Mouse (Mus musculus): Measurements from ENCODE around the gene Edem2.

Gene Edem2

DNA sequence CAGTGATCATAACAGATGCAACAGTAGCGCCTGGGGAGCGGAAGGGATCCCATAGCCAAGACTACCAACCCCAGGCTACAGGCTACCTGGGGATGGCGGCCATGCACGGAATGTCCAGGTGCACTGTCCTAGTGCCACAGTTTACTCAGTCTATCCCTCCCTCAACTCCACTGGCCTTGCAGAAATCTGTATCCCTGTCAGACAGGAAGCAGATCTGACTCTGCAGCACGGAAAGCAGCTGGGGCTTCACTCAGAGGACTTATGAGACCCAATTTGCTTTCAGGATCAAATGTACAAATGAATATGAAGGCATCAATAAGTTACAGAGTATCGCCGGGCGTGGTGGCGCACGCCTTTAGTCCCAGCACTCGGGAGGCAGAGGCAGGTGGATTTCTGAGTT, 41.5 kb downstream of the Edem2 start:
- DNase-seq (ENCODE audit: low spot score) = no peak

DNA sequence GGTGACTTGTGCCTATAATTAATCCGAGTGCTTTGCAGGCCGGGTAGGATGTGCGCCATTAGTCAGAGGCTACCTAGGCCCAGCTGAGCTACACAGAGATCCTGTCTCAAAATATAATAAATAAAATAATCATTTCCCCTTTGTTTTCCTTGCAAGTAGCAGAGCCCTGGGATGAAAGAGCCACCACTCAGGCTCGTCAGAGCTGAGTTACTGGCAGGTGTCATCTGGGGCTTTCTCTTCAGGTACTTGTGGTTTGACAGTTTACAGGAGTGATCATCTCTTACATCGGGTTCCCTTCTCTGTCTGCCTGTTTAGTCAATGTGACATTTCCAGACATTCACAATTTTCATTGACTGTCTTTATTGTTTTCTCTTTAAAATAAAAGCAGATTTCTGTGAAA, 42.7 kb downstream of the Edem2 start:
- no peak for DNase-seq (ENCODE audit: low spot score)

DNA sequence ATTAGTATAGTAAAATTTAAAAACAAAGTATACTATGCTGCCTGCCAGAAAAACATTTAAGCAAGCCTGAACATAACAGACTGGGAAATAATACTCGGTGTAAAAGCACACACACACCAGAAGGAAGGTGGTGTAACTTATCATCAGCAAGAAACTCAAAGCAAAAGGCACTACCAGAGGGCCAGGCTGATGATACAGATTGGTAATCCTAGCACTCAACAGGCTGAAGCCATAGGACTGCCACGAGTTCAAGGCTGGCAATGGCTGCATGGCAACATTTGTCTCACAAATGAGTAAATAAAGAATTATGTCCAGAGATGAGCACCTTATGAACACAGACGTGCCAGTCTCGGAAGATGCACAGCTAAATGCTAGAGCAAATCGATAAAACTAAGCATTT, 45.5 kb downstream of the Edem2 start:
- no peak for DNase-seq (ENCODE audit: low spot score)

DNA sequence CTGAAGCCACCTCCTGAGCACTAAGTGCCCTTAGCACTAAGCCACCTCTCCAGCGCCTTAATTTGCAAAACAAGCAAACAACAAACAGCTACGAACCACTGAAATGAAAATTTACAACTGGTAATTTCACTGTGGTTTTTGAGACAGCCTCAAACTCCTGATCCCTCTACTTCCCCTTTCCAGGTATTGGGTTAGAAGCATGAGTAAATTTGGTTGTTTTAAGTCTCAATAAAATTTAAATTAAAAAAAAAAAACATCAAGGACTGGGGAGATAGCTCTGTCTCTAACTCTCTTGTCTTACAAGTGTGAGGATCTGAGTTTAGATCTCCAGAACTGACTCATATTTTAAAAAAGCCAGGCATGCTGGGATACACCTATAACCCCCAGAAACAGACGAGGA, 46.1 kb downstream of the Edem2 start:
- DNase-seq (ENCODE audit: low spot score) = no peak

DNA sequence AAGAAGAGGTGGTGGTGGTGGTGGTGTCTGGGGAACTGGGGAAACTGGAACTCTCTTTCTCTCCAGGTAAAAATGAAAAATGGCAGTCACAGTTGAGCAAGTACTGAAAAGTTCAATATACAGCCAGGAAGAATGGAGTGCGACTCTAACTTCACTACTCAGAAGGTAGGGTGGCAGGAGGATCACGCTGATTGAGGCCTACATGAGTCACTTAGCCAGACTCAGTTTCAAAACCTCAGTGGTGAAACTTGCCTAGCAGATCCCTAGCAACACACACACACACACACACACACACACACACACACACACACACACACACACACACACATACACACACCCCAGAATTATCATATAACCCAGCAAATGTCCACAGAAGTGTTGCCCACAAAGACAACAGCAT, 47.4 kb downstream of the Edem2 start:
- DNase-seq (ENCODE audit: low spot score) = no peak

DNA sequence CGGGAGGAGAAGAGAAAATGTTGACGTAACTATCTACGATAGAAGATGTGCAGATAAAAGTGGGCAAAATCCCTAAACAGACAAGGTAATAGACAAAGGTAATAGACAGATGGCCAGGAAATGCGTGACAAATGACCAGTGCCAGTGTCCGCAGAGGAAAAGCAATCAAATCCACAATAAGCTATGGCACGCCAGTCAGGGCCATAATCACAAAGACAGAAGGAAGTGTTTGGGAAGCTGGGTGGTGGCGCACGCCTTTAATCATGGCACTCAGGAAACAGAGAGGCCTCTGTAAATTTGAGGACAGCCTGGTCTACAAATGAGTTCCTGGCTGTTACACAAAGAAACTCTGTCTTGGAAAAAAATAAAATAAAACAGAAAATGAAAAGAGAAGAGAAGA, 48.1 kb downstream of the Edem2 start:
- no peak for DNase-seq (ENCODE audit: low spot score)

DNA sequence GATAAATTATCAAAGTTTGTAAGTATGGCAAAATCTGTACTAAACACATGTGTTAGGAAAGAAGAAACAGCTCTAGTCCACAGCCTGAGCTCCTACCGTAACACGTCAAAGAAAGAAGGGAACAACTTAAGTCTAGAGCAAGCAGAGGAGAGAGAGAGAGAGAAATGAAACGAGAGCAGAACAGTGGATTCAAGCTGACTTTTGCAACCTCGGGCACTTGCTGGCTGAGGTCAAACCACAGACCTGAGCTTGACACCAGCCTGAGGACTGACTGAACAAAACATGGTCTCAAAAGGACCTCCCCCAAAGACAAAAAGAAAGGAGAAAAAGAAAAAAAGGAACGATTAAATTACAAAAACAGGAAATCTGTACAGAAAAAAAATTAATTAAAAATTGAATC, 48.7 kb downstream of the Edem2 start:
- DNase-seq (ENCODE audit: low spot score) = no peak

DNA sequence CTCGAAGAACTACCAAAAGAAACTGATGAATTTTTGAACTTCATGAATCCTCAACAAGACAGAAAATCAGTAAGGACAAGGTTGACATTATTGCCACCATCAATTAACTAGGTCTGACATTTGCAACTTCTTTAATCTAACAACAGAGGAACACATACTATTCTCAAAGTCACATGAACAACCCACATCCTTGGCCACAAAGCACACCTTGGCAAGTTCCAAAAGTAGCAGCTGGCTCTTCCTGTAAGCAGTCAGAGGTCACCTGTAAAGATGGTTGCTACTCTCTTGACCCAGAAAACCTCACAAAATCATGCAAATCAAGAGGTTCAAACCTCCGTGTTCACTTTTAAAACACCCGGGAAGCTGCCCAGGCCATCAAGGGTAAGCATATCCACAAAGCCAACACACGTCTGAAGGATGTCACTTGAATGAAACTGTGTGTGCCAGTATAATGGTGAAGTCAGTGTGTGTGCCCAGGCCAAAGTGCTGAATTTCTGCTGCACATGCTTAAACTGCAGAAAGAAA, 49.6 kb downstream of the Edem2 start:
- no peak for DNase-seq (ENCODE audit: low spot score)

DNA sequence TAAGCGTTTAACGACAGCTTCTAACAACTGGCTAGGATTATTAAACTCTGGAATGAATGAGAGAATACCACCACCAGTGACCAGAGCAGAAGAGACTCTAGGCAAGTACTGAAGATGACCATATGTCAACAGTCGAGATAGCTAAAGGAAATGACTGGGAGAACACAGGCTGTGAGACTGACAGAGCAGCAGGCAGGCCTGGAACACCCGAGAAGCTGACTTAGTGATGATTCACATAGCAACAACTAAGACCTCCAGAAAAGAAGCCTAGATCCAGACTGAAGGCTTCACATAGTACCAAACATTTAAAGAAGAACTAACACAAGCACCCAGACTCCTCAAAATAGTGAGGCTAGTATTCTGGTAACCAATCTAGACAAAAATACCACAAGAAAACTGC, 54.2 kb downstream of the Edem2 start:
- no peak for DNase-seq (ENCODE audit: low spot score)

DNA sequence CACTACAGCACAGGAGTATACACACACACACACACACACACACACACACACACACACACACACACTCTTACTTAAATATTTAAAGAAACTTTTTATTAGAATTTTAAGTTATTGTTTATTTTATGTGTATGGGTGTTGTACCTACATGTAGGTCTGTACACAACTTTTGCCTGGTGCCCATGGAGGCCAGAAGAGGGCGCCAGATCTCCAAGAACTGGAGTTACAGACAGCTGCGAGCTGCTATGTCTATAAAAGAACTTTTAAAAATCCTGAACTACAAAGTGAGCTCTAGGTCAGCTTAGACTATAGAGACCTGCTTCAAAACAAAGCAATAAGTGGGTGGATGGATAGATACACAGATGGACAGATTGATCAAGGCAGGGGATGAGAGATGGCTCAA, 55.7 kb downstream of the Edem2 start:
- DNase-seq (ENCODE audit: low spot score) = no peak

DNA sequence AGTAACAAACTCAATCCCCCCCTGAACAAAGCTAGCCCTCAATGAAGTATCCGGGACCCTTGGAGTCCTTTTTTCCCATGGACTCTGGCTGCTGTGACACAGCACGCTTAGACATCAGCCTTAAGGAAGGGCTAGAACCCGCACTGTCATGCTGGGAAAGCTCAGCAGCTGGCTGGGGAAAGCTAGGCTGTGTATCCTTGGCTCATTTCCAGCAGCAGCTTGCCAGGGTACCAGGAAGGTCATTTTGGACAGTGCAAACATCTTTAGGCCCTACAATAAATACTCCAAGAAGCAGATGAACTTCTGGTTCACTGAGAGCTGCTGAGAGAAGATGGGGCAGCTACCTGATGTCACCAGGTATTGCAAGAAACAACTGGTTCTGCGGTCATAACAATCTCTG, 58.0 kb downstream of the Edem2 start:
- no peak for DNase-seq (ENCODE audit: low spot score)

DNA sequence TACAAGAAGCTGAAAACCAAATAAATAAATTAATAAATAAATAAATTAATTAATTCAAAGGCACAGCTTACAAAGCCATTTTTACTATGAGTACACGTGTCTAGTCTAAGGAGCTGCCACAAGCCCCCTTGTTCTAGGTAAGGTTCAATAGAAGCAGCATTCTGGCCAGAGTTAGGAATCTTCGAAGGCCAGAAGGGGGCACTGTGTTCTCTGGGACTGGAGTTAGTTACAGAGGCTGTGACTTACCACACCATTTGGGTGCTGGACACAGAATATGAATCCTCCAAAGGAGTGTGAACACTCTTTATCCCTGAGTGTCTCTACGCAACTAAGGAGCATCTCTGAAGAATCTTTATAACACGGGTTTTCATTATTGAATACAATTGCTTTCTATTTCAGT, 60.8 kb downstream of the Edem2 start:
- no peak for DNase-seq (ENCODE audit: low spot score)

DNA sequence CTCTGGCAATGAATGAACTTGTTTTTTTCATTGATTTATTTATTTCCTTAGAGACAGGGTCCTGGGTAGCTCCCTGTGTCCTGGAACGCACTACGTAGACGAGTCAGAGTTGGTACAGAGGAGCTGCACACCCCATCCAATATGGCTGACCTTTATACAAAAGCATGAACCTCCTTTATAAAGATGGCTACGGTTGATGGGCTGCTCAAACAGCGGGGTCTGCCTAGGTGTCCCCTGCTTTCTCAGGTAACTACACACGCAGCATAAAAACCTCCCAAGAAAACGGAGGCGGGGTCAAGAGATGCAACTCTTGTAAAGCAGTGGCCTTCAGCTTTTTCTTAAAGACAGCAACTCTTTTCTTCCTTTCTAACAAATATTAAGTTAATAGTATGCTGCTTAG, 61.4 kb downstream of the Edem2 start:
- DNase-seq (ENCODE audit: low spot score) = no peak

DNA sequence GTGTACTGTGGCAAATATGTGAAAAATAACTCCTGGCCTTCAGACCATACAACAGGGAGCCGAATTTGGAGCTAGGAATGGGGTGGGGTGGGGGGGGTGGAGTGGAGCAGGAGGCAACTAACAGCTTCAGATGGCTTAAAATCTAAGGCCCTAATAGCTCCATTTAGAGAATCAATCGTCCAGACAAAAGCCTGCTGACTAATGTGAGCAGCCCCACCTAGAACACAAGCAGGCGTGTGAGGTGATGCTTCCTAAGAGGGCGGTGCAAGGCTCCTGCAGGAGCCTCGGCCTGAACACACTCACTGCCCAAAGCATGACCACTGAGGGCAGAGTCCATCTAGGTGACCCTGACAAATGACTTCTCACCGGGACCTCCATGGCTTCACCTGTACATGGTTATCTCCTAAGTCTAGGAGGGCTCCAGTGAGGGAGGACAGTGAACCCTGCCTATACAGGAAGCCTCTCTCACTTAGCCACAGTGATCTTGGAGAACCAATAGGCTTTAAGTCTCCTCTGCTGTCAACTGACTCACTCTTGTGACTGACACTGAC, 65.3 kb downstream of the Edem2 start:
- DNase-seq (ENCODE audit: low spot score) = no peak

DNA sequence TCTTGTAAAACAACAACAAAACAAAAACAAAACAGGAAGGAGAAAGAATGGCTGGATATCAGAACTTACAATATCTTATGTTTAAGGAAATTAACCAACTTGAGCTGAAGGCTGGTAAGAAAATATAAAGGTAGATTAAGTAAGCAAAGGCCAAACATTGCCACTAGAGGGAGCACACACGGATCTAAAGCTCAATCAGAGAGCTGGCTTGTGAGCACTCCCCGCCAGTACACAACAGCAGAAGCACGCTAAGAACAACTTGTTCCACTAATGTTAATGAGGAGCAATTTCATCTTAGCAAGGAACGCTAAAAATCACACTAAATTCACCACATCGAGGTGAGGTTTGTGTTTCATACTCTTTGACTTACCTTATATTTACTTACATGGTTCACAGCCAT, 66.2 kb downstream of the Edem2 start:
- no peak for DNase-seq (ENCODE audit: low spot score)

DNA sequence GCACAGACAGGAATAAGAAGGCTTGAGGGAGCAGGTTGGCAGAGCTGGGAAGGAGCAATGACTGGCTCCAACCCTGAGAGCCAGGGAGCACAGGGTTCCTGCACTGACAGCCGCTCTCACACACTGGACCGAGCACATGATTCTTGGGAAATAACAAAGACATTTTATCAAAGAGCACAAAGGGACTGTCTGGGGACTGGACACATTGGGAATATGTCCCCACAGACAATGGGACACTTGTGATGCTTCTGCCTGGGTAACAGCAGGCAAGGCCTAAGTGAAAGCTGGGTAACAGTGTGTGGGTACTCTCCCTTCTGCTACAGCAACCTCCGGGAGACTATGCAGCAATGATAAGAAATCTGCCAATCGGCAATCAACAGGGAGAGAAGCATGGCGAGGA, 66.9 kb downstream of the Edem2 start:
- DNase-seq (ENCODE audit: low spot score) = no peak

DNA sequence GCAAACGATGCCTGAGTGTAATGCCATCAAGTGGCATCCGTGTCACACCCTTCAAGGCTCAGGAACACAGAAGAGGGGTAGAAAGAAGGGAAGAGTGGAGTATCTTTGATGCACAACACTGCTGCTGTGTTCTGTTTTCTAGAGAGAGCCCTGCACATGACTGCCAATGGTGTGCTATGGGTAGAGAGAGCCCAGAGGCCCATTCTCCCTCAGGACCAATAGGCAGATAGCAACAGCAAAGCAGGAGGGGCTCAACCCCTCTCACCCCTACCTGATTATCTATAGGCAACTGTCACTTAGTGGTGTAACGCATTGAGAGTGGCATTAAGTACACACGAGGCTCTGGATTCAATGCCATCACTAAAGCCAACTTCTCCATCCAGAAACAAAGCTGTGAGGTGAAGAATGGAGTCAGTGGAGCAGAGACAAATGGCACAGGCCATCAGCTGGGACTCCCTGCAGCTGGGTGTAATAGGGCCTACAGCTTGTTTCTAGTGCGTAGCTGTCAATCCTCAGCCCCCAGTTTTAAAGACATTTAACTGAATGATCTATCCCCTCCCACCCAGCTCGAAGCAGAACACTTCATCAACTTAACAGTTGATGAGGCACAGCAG, 73.4 kb downstream of the Edem2 start:
- DNase-seq (ENCODE audit: low spot score) = no peak

DNA sequence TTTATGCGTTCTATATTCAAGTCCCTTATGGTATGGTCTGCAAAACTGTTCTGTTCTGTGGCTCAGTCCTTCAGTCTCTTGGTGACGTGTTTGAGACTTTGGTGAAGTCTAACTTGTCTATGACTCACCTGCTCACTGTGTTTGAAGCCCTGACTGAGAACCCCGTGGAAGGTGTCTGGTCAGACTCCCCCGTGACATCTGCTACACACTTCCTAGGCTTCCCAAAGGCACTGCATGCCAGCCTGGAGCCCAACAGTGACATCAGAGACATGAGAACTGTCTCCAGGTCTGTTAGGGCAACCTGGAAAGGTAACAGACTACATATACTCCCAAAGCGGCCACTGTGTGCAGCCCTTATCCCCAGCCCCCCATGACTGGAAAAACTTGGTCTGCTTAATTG, 76.7 kb downstream of the Edem2 start:
- no peak for DNase-seq (ENCODE audit: low spot score)
